Mouse (Mus musculus) neural tube, embryonic 12.5 days (tissue): ENCODE measurements around the gene C1ql2. TPM values are rescaled to one million over a fixed set of nuclear protein-coding genes. Genes with fewer than 3 reads are reported as not detected.

ENCODE experiments used
- ATAC-seq: fragments of 200-750 bp; cut with Nextera tagmentation; 2 replicates; pipeline ENCODE4 v1.8.0; 2017; ENCODE audit warnings: low read depth, mild to moderate bottlenecking, moderate TSS enrichment, moderate library complexity; ENCODE audit not compliant: low FRiP score
- H3K27ac ChIP-seq: fragments of 300-500 bp; sonication (generic); 2 replicates; pipeline ENCODE4 v1.5.1; 2016
- H3K27me3 ChIP-seq: fragments of 300-500 bp; sonication (generic); replicated peaks from 2 replicates; pipeline ENCODE4 v1.6.1; 2016; ENCODE audit warnings: mild to moderate bottlenecking
- H3K36me3 ChIP-seq: fragments of 300-500 bp; sonication (generic); 2 replicates; pipeline ENCODE4 v1.6.1; 2016; ENCODE audit warnings: mild to moderate bottlenecking
- H3K4me1 ChIP-seq: fragments of 300-500 bp; sonication (generic); 2 replicates; pipeline ENCODE4 v1.6.1; 2016
- H3K4me2 ChIP-seq: fragments of 300-500 bp; sonication (generic); replicated peaks from 2 replicates; pipeline ENCODE4 v1.6.1; 2016; ENCODE audit warnings: mild to moderate bottlenecking
- H3K4me3 ChIP-seq: fragments of 300-500 bp; sonication (generic); 2 replicates; pipeline ENCODE4 v1.5.1; 2016
- H3K9ac ChIP-seq: fragments of 300-500 bp; sonication (generic); 2 replicates; pipeline ENCODE4 v1.6.1; 2016; ENCODE audit warnings: mild to moderate bottlenecking
- H3K9me3 ChIP-seq: fragments of 300-500 bp; sonication (generic); 2 replicates; pipeline ENCODE4 v1.6.1; 2016; ENCODE audit warnings: mild to moderate bottlenecking
- WGBS: fragments of 180-500 bp; shearing (Covaris S2); methylation state at CpG from one replicate; pipeline ENCODE4 v1.1.7; 2016; 5-methylcytosine and 5-hydroxymethylcytosine counted together
- polyA plus RNA-seq: library from polyadenylated mRNA; unstranded; fragments of >200 nt; fragmentation: Nextera tagmentation; extraction: Ambion mirVana; gene quantifications from 2 replicates; pipeline ENCODE4 v1.2.1, GENCODE M21; 2016

Gene C1ql2
- 0.19 and 0.42 TPM in 2 replicates for polyA plus RNA-seq

DNA sequence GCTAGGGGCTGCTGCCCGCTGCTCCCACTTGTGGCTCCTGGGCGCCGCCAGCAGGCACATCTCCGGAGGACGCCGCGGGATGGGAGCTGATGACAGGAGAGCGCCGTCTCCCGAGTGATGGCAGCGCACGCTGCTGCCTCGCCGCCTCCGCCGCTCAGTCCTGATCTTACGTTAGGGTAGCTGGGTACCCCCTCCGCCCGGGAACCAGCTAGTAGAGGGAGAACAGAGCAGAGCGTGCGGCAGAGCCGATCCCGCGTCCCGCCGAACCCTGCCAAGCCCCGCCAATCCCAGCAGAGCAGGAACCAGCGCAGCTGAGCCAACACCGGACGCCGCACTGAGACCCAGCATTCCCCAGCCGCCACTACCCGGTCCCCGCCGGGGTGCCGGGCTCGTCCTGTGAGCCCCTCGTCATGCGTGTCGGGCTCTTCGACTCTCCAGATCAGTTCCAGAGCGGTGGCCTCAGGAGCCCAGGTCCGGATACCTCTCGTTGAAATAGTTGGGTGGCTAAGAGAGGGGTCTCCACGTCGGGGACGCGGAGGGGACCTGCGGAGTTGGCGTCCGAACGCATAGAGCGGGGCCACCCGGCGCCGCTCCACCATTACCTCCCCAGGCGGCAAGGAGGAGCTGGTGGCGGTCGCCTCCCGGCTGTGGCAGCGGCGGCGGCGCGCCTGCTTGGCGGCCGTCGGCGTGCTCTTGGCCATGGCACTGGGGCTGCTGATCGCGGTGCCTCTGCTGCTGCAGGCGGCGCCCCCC is at the start of gene C1ql2:
C1ql2 (plus strand) TSS at position 164 of the 753 bp plus-strand sequence.
- under 1% methylated on average over 71 of the region's 73 CpGs for WGBS
- H3K4me2 ChIP-seq: peak within 1 kb of the TSS; percentile 63
- no peak within 1 kb of the TSS for H3K27ac ChIP-seq
- peak within 1 kb of the TSS; percentile 31 for H3K4me3 ChIP-seq
- H3K4me1 ChIP-seq: peaks cover 24% of the 10 kb centered on the region; the same call in 1 of the 2 replicates
- ATAC-seq: peak; percentile 37
- H3K9me3 ChIP-seq: no peaks in the 10 kb centered on the region
- peaks cover 83% of the 10 kb centered on the region for H3K27me3 ChIP-seq
- no peaks in the 10 kb centered on the region for H3K36me3 ChIP-seq
- H3K9ac ChIP-seq: peak within 1 kb of the TSS; percentile 40

GRCm38 (mm10) chr1:120291709-120292108 is 48.7 kb upstream of the C1ql2 start:
- no peak overlapping the region for H3K27ac ChIP-seq
- no peaks in the 10 kb centered on the region; the same call in 1 of the 2 replicates for H3K4me1 ChIP-seq
- H3K36me3 ChIP-seq: no peaks in the 10 kb centered on the region
- H3K9ac ChIP-seq: no peak overlapping the region
- WGBS: 91% methylated on average over 3 of the region's 3 CpGs
- H3K4me3 ChIP-seq: no peak overlapping the region
- peaks cover 8% of the 10 kb centered on the region; the same call in 1 of the 2 replicates for H3K9me3 ChIP-seq
- H3K27me3 ChIP-seq: no peaks in the 10 kb centered on the region
- H3K4me2 ChIP-seq: no peak overlapping the region
- no peak for ATAC-seq

DNA sequence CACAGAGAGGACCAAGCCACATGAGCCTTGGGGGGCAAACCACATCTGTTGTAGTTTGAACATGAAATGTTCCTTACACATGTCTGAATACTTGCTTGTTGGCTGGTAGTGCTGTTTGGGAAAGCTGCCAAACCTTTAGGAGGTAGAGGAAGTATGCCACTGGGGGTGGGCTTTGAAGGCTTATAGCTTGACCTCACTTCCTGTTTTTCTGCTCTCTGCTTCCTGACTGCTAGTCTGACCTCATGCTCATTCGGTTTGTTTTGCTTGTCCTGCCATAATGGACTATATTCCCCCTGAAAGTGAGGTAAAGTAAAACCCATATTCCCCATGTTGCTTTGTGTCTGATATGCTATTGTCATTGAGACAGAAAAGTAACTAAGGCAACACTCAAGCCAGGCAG is 46.6 kb upstream of the C1ql2 start:
- Histone ChIP-seq H3K27me3 (no peaks in the 10 kb centered on the region), H3K9ac (no peak overlapping the region), H3K4me2 (no peak overlapping the region), H3K4me3 (no peak overlapping the region), H3K36me3 (no peaks in the 10 kb centered on the region), H3K9me3 (peaks cover 8% of the 10 kb centered on the region; the same call in 1 of the 2 replicates), H3K4me1 (no peaks in the 10 kb centered on the region), H3K27ac (no peak overlapping the region)
- 76% methylated on average over 1 of the region's 1 CpGs for WGBS
- ATAC-seq: no peak

- WGBS: 91% methylated on average over 2 of the region's 2 CpGs
- no peak overlapping the region for H3K27ac ChIP-seq
- no peak for ATAC-seq
- no peaks in the 10 kb centered on the region for H3K4me1 ChIP-seq
- no peak overlapping the region for H3K9ac ChIP-seq
- no peak overlapping the region for H3K4me3 ChIP-seq
- H3K36me3 ChIP-seq: no peaks in the 10 kb centered on the region
- no peak overlapping the region for H3K4me2 ChIP-seq
- H3K9me3 ChIP-seq: peaks cover 8% of the 10 kb centered on the region; the same call in 1 of the 2 replicates
- no peaks in the 10 kb centered on the region for H3K27me3 ChIP-seq
These were observed 43.4 kb upstream of the C1ql2 start for GRCm38 (mm10) chr1:120296936-120297335.

- no peaks in the 10 kb centered on the region for H3K36me3 ChIP-seq
- ATAC-seq: no peak
These were observed 34.6 kb upstream of the C1ql2 start for GRCm38 (mm10) chr1:120305801-120306200.

DNA sequence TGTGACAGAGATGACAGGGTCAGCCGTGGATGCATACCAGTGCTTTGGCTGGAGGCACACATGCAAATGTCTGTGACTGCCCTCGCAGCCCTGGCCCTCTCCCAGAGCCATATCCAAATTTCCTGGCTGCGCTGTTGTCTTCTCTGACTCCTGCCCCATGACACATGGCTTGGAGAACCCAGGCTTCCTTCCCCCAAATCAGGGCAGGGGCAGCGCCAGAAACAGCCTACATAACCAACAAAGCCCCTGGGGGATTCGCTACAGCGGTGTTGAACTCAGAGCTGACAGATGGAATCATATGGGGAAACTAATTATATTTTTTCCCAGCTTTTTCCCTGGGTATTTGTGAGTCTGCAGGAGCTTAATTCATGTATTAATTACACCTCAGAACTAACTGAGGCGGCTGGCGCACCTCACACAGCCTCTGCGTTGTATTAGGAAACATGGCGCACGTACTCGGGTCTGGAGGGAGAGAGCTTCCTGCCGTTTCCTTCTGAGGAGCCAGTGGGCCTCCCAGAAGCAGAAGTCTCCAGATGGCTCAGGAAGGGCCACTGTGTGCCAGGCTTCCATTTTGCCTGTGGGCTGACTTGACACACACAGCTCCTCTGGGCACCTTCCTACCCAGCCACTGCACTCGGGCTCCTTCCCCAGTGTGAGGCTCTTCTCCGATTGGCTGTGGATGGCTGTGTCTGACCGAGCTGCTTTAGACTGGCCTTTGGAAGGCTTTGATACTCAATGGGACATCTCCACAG is 18.9 kb upstream of the C1ql2 start:
- no peaks in the 10 kb centered on the region for H3K4me1 ChIP-seq
- no peak overlapping the region for H3K27ac ChIP-seq
- H3K4me3 ChIP-seq: no peak overlapping the region
- H3K9me3 ChIP-seq: no peaks in the 10 kb centered on the region
- WGBS: 79% methylated on average over 16 of the region's 16 CpGs
- H3K4me2 ChIP-seq: no peak overlapping the region
- no peaks in the 10 kb centered on the region for H3K36me3 ChIP-seq
- ATAC-seq: peak; percentile 45; the same call in 1 of the 2 replicates
- no peak overlapping the region for H3K9ac ChIP-seq
- no peaks in the 10 kb centered on the region for H3K27me3 ChIP-seq

More at GRCm38 (mm10) chr1:120305801-120306200, 34.6 kb upstream of the C1ql2 start:
- Histone ChIP-seq H3K4me2 (no peak overlapping the region), H3K9me3 (0 out of 2 replicates have a peak, but pooled peaks cover 3% of the 10 kb centered on the region), H3K27me3 (no peaks in the 10 kb centered on the region), H3K4me1 (no peaks in the 10 kb centered on the region), H3K4me3 (no peak overlapping the region), H3K9ac (no peak overlapping the region), H3K27ac (no peak overlapping the region)
- WGBS: 75% methylated on average over 2 of the region's 2 CpGs

DNA sequence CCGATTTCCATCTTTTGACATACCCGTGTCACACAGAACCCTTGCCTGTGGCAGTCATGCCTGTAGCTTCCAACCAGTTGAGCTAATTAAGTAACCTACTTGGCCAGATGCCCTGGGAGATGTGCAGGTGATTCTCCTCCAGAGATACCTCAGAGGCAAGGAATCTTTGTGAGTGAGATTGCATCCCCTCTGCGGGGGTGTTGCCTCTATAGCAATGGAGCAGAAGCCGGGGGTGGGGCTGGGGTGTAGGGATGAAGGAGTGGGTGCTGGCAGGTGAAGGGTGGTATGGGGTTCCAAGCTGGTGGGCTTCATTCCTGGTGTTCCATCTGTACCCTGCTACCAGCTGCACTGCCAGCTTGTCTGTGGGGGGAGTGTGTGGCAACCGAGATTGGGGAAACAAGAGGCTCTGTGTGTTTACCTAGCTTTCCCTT is 17.2 kb upstream of the C1ql2 start:
- ATAC-seq: no peak
- Histone ChIP-seq H3K27ac (no peak overlapping the region), H3K4me3 (no peak overlapping the region), H3K27me3 (no peaks in the 10 kb centered on the region), H3K4me2 (no peak overlapping the region), H3K9ac (no peak overlapping the region), H3K36me3 (no peaks in the 10 kb centered on the region), H3K4me1 (no peaks in the 10 kb centered on the region), H3K9me3 (no peaks in the 10 kb centered on the region)
- WGBS: 94% methylated on average over 5 of the region's 5 CpGs

GRCm38 (mm10) chr1:120327714-120328113 is 12.7 kb upstream of the C1ql2 start:
- H3K27ac ChIP-seq: no peak overlapping the region
- H3K4me3 ChIP-seq: no peak overlapping the region
- no peaks in the 10 kb centered on the region for H3K9me3 ChIP-seq
- no peak overlapping the region for H3K4me2 ChIP-seq
- H3K4me1 ChIP-seq: no peaks in the 10 kb centered on the region
- WGBS: 17% methylated on average over 6 of the region's 6 CpGs
- H3K9ac ChIP-seq: no peak overlapping the region
- no peaks in the 10 kb centered on the region for H3K27me3 ChIP-seq
- H3K36me3 ChIP-seq: no peaks in the 10 kb centered on the region
- no peak for ATAC-seq

DNA sequence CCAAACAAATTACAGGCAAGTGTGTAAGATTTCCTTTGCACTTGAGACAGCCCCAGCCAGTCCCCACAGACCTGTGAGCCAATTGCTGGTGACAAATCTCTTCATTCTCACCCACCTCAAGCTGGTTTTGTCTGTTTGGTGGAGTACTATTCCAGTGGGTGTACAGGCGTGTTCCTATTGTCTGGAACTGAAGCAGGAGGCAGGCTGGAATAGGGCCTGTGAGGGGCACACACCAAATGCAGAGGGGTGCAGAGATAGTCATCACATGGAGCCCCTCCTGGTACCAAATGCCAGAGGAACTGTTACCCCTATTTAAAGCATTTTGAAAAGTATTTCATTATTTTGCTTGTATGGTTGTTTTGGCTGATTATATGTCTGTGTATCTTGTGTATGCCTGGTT is 12.2 kb upstream of the C1ql2 start:
- Histone ChIP-seq H3K4me2 (no peak overlapping the region), H3K36me3 (no peaks in the 10 kb centered on the region), H3K27me3 (no peaks in the 10 kb centered on the region), H3K4me3 (no peak overlapping the region), H3K27ac (no peak overlapping the region), H3K4me1 (no peaks in the 10 kb centered on the region), H3K9ac (no peak overlapping the region), H3K9me3 (no peaks in the 10 kb centered on the region)
- 81% methylated on average over 1 of the region's 1 CpGs for WGBS
- ATAC-seq: no peak

DNA sequence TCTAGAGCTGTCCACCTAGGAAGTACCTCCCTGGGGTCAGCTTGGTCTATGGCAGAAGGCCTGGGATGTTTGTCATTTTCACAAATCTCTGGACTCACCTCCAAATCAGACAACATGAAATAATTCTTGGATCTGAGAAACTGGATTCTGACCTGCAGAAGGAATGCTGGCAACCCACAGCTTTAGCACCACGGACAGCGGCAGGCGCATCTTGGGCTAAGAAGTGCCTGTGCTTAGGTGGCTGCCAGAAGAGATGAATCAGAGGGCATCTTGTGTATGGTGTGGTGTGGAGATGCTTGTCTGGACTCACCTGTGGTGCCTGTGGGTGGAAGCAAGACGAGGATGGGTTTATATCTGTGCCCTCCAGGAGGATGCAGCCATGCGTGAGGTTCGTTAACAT is 8.5 kb upstream of the C1ql2 start:
- H3K27me3 ChIP-seq: peaks cover 6% of the 10 kb centered on the region; the same call in 1 of the 2 replicates

DNA sequence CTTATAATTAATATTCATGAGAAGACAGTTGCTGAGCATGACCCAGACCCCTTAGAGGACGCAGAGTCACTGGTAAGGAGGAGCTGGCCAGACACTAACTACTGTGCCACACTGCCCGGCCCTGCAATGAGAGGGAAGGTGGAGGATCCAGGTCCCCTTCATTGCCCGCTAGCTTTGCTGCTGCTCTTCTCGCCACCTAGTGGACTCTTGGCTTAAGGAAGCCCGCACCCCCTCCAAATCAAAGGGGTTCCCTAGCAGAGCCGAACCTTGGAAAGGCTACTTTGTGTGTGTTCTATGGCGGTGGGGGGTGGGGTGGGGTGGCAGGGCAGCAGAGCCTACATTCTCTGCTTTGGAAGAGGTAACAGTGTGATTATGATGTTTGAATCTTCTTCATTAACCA is 2.4 kb upstream of the C1ql2 start:
- 39% methylated on average over 7 of the region's 7 CpGs for WGBS
- no peaks in the 10 kb centered on the region for H3K36me3 ChIP-seq
- H3K4me2 ChIP-seq: no peak overlapping the region
- no peak overlapping the region for H3K4me3 ChIP-seq
- H3K9ac ChIP-seq: no peak overlapping the region
- H3K27ac ChIP-seq: no peak overlapping the region
- ATAC-seq: no peak
- peaks cover 64% of the 10 kb centered on the region for H3K27me3 ChIP-seq
- H3K4me1 ChIP-seq: peaks cover 24% of the 10 kb centered on the region; the same call in 1 of the 2 replicates
- no peaks in the 10 kb centered on the region for H3K9me3 ChIP-seq

More for the DNA sequence above, 8.5 kb upstream of the C1ql2 start:
- Histone ChIP-seq H3K4me3 (no peak overlapping the region), H3K36me3 (no peaks in the 10 kb centered on the region), H3K27ac (no peak overlapping the region), H3K9me3 (no peaks in the 10 kb centered on the region), H3K4me1 (no peaks in the 10 kb centered on the region), H3K4me2 (no peak overlapping the region), H3K9ac (no peak overlapping the region)
- ATAC-seq: no peak
- WGBS: 39% methylated on average over 6 of the region's 6 CpGs

DNA sequence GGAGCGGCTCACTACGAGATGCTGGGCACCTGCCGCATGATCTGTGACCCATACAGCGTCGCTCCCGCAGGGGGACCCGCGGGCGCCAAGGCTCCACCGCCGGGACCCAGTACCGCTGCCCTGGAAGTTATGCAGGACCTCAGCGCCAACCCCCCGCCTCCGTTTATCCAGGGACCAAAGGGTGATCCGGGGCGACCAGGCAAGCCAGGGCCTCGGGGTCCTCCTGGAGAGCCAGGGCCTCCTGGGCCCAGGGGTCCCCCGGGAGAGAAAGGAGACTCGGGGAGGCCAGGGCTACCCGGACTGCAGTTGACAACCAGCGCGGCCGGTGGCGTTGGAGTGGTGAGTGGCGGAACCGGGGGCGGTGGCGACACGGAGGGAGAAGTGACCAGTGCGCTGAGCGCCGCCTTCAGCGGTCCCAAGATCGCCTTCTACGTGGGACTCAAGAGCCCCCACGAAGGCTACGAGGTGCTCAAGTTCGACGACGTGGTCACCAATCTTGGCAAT is 842 bp downstream of the C1ql2 start:
- Histone ChIP-seq H3K4me1 (peaks cover 24% of the 10 kb centered on the region; the same call in 1 of the 2 replicates), H3K4me2 (peak overlapping the region; percentile 63), H3K4me3 (peak overlapping the region; percentile 31), H3K9me3 (no peaks in the 10 kb centered on the region), H3K9ac (peak overlapping the region; percentile 40), H3K36me3 (no peaks in the 10 kb centered on the region), H3K27ac (no peak overlapping the region), H3K27me3 (peaks cover 90% of the 10 kb centered on the region)
- 0 out of 2 replicates have a peak, but pooled peaks have one; percentile 11 for ATAC-seq
- under 1% methylated on average over 41 of the region's 41 CpGs for WGBS
